ENCODE assay signal across 10 mouse cellular contexts in genomic region chr4:58749510-58749909, GRCm38 (mm10). TPM values are rescaled to one million over a fixed set of nuclear protein-coding genes. Genes with fewer than 3 reads are reported as not detected.
A peak's percentile ranks its signal among the peaks of the same experiment; 100 is the strongest.
DNase-seq lines count a peak whose midpoint lies in the region; ATAC-seq and TF ChIP-seq lines count a peak whose summit lies in the region.
"Had no signal": no experiment of that assay in that cellular context is flagged by ENCODE, and none has a peak within 500 bp of the region (broad histone marks: within the 10 kb centered on the region; RNA-seq: fewer than 3 reads in every experiment).

No protein-coding gene starts in this region.

- intact Hi-C loops in heart, adult 2 months (cut with DNase I) = loop anchor here (5.0 to 10.0 kb wide), 2 partner anchors 85 to 197 kb away; partner anchors contain the start of gene Lpar1

- ATAC-seq in heart, embryonic 11.5 days (replicated peaks; ENCODE audit: insufficient number of reproducible peaks, low FRiP score, low TSS enrichment) = no peak
- no peak for ATAC-seq in liver, postnatal 0 days
- ATAC-seq in liver, embryonic 11.5 days (replicated peaks; ENCODE audit: low FRiP score) = no peak
- ATAC-seq: forebrain, embryonic 13.5 days had no signal

- peak; percentile 78 for TF ChIP-seq CTCF in heart, adult 2 months (IDR thresholded peaks at IDR 0.05)
- TF ChIP-seq CTCF in liver, postnatal 0 days (IDR thresholded peaks at IDR 0.05; ENCODE audit: low read depth) = peak; percentile 59

- no peak for DNase-seq in heart, adult 2 months
- DNase-seq in liver, postnatal 0 days = no peak
- DNase-seq in liver, embryonic 11.5 days (ENCODE audit: low spot score) = no peak
- peak; percentile 26 for DNase-seq in embryo, embryonic 10 days (ENCODE audit: low spot score)
- peak; percentile 77 for DNase-seq in retina, embryonic 14.5 days (ENCODE audit: low spot score)
- no peak for DNase-seq in right cerebral cortex, postnatal 4 days
- DNase-seq in frontal cortex, postnatal 36 days (ENCODE audit: low spot score in 2 of 2) = no peak

- TF ChIP-seq EP300 in heart, adult 2 months (IDR thresholded peaks at IDR 0.05; ENCODE audit: insufficient read depth, low read depth, low read length) = no peak
- TF ChIP-seq EP300 in liver, postnatal 0 days (IDR thresholded peaks at IDR 0.05; ENCODE audit: low read depth) = no peak

- H3K27me3 ChIP-seq in heart, adult 2 months (ENCODE audit: control insufficient read depth, insufficient read depth, low read length) = no peaks in the 10 kb centered on the region
- H3K27me3 ChIP-seq in heart, embryonic 11.5 days (ENCODE audit: control insufficient read depth, insufficient read depth, low read length) = no peaks in the 10 kb centered on the region
- no peaks in the 10 kb centered on the region for H3K27me3 ChIP-seq in liver, postnatal 0 days (ENCODE audit: insufficient read depth, low read length)
- no peaks in the 10 kb centered on the region for H3K27me3 ChIP-seq in liver, embryonic 11.5 days (replicated peaks; ENCODE audit: control insufficient read depth, insufficient read depth, low read length)
- H3K27me3 ChIP-seq: forebrain, embryonic 13.5 days; midbrain, embryonic 12.5 days had no signal

- WGBS in heart, adult 2 months = 38% methylated on average over 2 of the region's 2 CpGs
- WGBS in heart, embryonic 11.5 days (ENCODE audit: insufficient replicate concordance) = 39% methylated on average over 2 of the region's 2 CpGs
- 35% methylated on average over 2 of the region's 2 CpGs for WGBS in liver, postnatal 0 days (ENCODE audit: insufficient replicate concordance)
- 52% methylated on average over 2 of the region's 2 CpGs for WGBS in liver, embryonic 11.5 days

- no peak for TF ChIP-seq POLR2A in heart, adult 2 months (IDR thresholded peaks at IDR 0.05; ENCODE audit: insufficient read depth, low read depth, low read length)

- no peak overlapping the region for H3K9ac ChIP-seq in heart, adult 2 months (ENCODE audit: low read depth, low read length)
- no peak overlapping the region for H3K9ac ChIP-seq in heart, embryonic 11.5 days (ENCODE audit: low read depth, low read length)
- H3K9ac ChIP-seq in liver, postnatal 0 days (replicated peaks) = no peak overlapping the region
- no peak overlapping the region for H3K9ac ChIP-seq in liver, embryonic 11.5 days (ENCODE audit: low read depth, low read length)
- H3K9ac ChIP-seq: forebrain, embryonic 13.5 days; midbrain, embryonic 12.5 days had no signal

- H3K79me2 ChIP-seq in heart, adult 2 months (replicated peaks; ENCODE audit: control insufficient read depth, insufficient read depth, low read length) = no peaks in the 10 kb centered on the region

- H3K4me3 ChIP-seq in heart, adult 2 months = no peak overlapping the region
- H3K4me3 ChIP-seq in heart, embryonic 11.5 days (ENCODE audit: low read depth, low read length) = no peak overlapping the region
- H3K4me3 ChIP-seq in liver, postnatal 0 days (ENCODE audit: low read depth, low read length) = no peak overlapping the region
- H3K4me3 ChIP-seq in liver, embryonic 11.5 days (ENCODE audit: low read depth, low read length) = no peak overlapping the region
- H3K4me3 ChIP-seq: forebrain, embryonic 13.5 days; midbrain, embryonic 12.5 days had no signal

- no peaks in the 10 kb centered on the region for H3K36me3 ChIP-seq in heart, adult 2 months (ENCODE audit: control insufficient read depth, insufficient read depth, low read length)
- no peaks in the 10 kb centered on the region for H3K36me3 ChIP-seq in heart, embryonic 11.5 days (ENCODE audit: control insufficient read depth, insufficient read depth, low read length)
- no peaks in the 10 kb centered on the region for H3K36me3 ChIP-seq in liver, postnatal 0 days (replicated peaks; ENCODE audit: insufficient read depth, low read length)
- H3K36me3 ChIP-seq in liver, embryonic 11.5 days (ENCODE audit: control insufficient read depth, insufficient read depth, low read length) = no peaks in the 10 kb centered on the region
- H3K36me3 ChIP-seq: midbrain, embryonic 12.5 days had no signal

- no peak overlapping the region for H3K4me2 ChIP-seq in heart, embryonic 11.5 days
- no peak overlapping the region for H3K4me2 ChIP-seq in liver, postnatal 0 days (ENCODE audit: low read depth, low read length)
- H3K4me2 ChIP-seq in liver, embryonic 11.5 days = no peak overlapping the region
- H3K4me2 ChIP-seq: midbrain, embryonic 12.5 days had no signal

- H3K27ac ChIP-seq in heart, adult 2 months = peak overlapping the region; percentile 66
- no peak overlapping the region for H3K27ac ChIP-seq in heart, embryonic 11.5 days (ENCODE audit: low read depth, low read length)
- no peak overlapping the region for H3K27ac ChIP-seq in liver, postnatal 0 days (ENCODE audit: low read depth)
- no peak overlapping the region for H3K27ac ChIP-seq in liver, embryonic 11.5 days (ENCODE audit: low read depth, low read length)
- H3K27ac ChIP-seq: forebrain, embryonic 13.5 days; midbrain, embryonic 12.5 days had no signal

- H3K9me3 ChIP-seq in heart, embryonic 11.5 days (replicated peaks; ENCODE audit: control insufficient read depth, low read length) = no peaks in the 10 kb centered on the region
- H3K9me3 ChIP-seq in liver, postnatal 0 days (ENCODE audit: low read length) = no peaks in the 10 kb centered on the region
- no peaks in the 10 kb centered on the region for H3K9me3 ChIP-seq in liver, embryonic 11.5 days (ENCODE audit: control insufficient read depth, low read length)
- H3K9me3 ChIP-seq: forebrain, embryonic 13.5 days; midbrain, embryonic 12.5 days had no signal

- H3K4me1 ChIP-seq in heart, adult 2 months (ENCODE audit: control insufficient read depth, insufficient read depth, low read length) = no peaks in the 10 kb centered on the region
- H3K4me1 ChIP-seq in heart, embryonic 11.5 days (ENCODE audit: control insufficient read depth, insufficient read depth, low read length) = no peaks in the 10 kb centered on the region; the same call in 1 of the 2 replicates
- H3K4me1 ChIP-seq in liver, postnatal 0 days (ENCODE audit: insufficient read depth) = no peaks in the 10 kb centered on the region
- H3K4me1 ChIP-seq in liver, embryonic 11.5 days (replicated peaks; ENCODE audit: control insufficient read depth, insufficient read depth, low read length) = no peaks in the 10 kb centered on the region
- H3K4me1 ChIP-seq: midbrain, embryonic 12.5 days had no signal

RNA-seq across cellular contexts. Expression of gene Olfr267, which starts 38.0 kb away (rescaled TPM):
- under 1 TPM in 1 of 2 experiments, not detected in 1; 0.09 TPM for total RNA-seq in heart, adult 2 months (2021)
- polyA plus RNA-seq in heart, adult 2 months (2012; rRNA removed) = 0.23 TPM in 1 of 2 replicates, not detected in the other
- polyA plus RNA-seq in heart, embryonic 11.5 days (2014; fragmentation: Nextera tagmentation; extraction: Ambion mirVana) = 0.11 TPM in 1 of 2 replicates, not detected in the other
- polyA plus RNA-seq in liver, postnatal 0 days (2015; fragmentation: Nextera tagmentation; extraction: Ambion mirVana) = not detected in 2 replicates
- polyA plus RNA-seq in liver, embryonic 11.5 days (2014; fragmentation: Nextera tagmentation; extraction: Ambion mirVana) = not detected in 2 replicates

Comparison
In these comparisons a context has a peak if more than half of its experiments do, and no peak if none do; other contexts are left out.
1. DNase-seq: peak in embryo, embryonic 10 days (single experiment) and retina, embryonic 14.5 days (single experiment); none in heart, adult 2 months (0 of 2), liver, postnatal 0 days (single experiment), liver, embryonic 11.5 days (single experiment), right cerebral cortex, postnatal 4 days (single experiment) and frontal cortex, postnatal 36 days (0 of 2).